Mouse (Mus musculus) layer of hippocampus, adult 9-11 months (tissue): ENCODE measurements around the gene Cox19.

Source experiments
- DNase-seq: peaks from one replicate; pipeline ENCODE4 v3.0.0; 2022

The Cox19 gene

GRCm38 (mm10) chr5:139381586-139382513 is 30.6 kb upstream of the Cox19 start:
- DNase-seq: no peak

- DNase-seq: peak; percentile 93
Measured at GRCm38 (mm10) chr5:139380385-139381248, 29.4 kb upstream of the Cox19 start.

- no peak for DNase-seq
Measured at GRCm38 (mm10) chr5:139379771-139380384, 28.7 kb upstream of the Cox19 start.

- no peak for DNase-seq
Measured at GRCm38 (mm10) chr5:139378986-139379629, 27.9 kb upstream of the Cox19 start.

- no peak for DNase-seq
Measured at GRCm38 (mm10) chr5:139378271-139378556, 27.0 kb upstream of the Cox19 start.

GRCm38 (mm10) chr5:139377468-139378270 is 26.5 kb upstream of the Cox19 start, which contains the start of gene Gpr146:
Gene Gpr146, plus strand, starts transcription at chr5:139377697.
- DNase-seq: peak; percentile 79

GRCm38 (mm10) chr5:139374841-139375240 is 23.6 kb upstream of the Cox19 start:
- no peak for DNase-seq

- DNase-seq: no peak
Measured at GRCm38 (mm10) chr5:139373889-139374444, 22.7 kb upstream of the Cox19 start.

- DNase-seq: no peak
Measured at GRCm38 (mm10) chr5:139373126-139373525, 21.9 kb upstream of the Cox19 start.

GRCm38 (mm10) chr5:139371631-139372401 is 20.6 kb upstream of the Cox19 start:
- peak; percentile 93 for DNase-seq

- no peak for DNase-seq
Measured at GRCm38 (mm10) chr5:139371118-139371517, 19.9 kb upstream of the Cox19 start.

- DNase-seq: no peak
Measured at GRCm38 (mm10) chr5:139370336-139370735, 19.1 kb upstream of the Cox19 start.

- no peak for DNase-seq
Measured at GRCm38 (mm10) chr5:139368638-139369320, 17.6 kb upstream of the Cox19 start.

- DNase-seq: no peak
Measured at GRCm38 (mm10) chr5:139367884-139368458, 16.8 kb upstream of the Cox19 start.

- no peak for DNase-seq
Measured at GRCm38 (mm10) chr5:139366484-139366883, 15.3 kb upstream of the Cox19 start.

- DNase-seq: peak; percentile 85
Measured at GRCm38 (mm10) chr5:139365827-139366226, 14.6 kb upstream of the Cox19 start.

- no peak for DNase-seq
Measured at GRCm38 (mm10) chr5:139364911-139365571, 13.8 kb upstream of the Cox19 start.

GRCm38 (mm10) chr5:139364260-139364910 is 13.2 kb upstream of the Cox19 start:
- DNase-seq: peak; percentile 81

GRCm38 (mm10) chr5:139363858-139364257 is 12.6 kb upstream of the Cox19 start:
- DNase-seq: no peak
